Mouse (Mus musculus) adrenal gland, adult 10 weeks (tissue): ENCODE measurements around the gene Ubtfl1. TPM values are rescaled to one million over a fixed set of nuclear protein-coding genes. Genes with fewer than 3 reads are reported as not detected.

Source experiments
- polyA plus RNA-seq: library from polyadenylated mRNA; stranded (reverse); fragments of 350-450 nt; fragmentation: Illumina TruSeq; extraction: RNeasy Lipid Tissue Mini Kit (QIAGEN cat#74804); gene quantifications from one replicate; pipeline ENCODE4 v1.2.3, GENCODE M21; 2014; ENCODE audit warnings: low read depth, low replicate concordance

Ubtfl1 gene
- not detected for polyA plus RNA-seq

GRCm38 (mm10) chr9:18404118-18404517 lies at the start of gene Ubtfl1:
Gene Ubtfl1 (plus strand): TSS chr9:18404418.

GRCm38 (mm10) chr9:18402895-18403294 lies 1.3 kb upstream of the Ubtfl1 start, which contains the start of gene Naalad2:
Gene Naalad2 (minus strand): TSS chr9:18402995.

GRCm38 (mm10) chr9:18430354-18430753 lies 26.1 kb downstream of the Ubtfl1 start, which contains the start of gene Mbd3l2:
Gene Mbd3l2 (plus strand): TSS chr9:18430654.

Other genes starting within 250 kb of the Ubtfl1 start
- gene Chordc1, start 112.3 kb upstream of the Ubtfl1 start, polyA plus RNA-seq = 328 TPM
- 20.0 TPM for gene Naalad2, start 1.4 kb upstream of the Ubtfl1 start, polyA plus RNA-seq
- not detected for gene Mbd3l2, start 26.2 kb downstream of the Ubtfl1 start, polyA plus RNA-seq
- 7.0 TPM for gene Zfp558, start 73.8 kb downstream of the Ubtfl1 start, polyA plus RNA-seq
- not detected for gene Mbd3l1, start 73.9 kb downstream of the Ubtfl1 start, polyA plus RNA-seq